Mouse (Mus musculus): Measurements from ENCODE around the gene Gm29644. TPM values are rescaled to one million over a fixed set of nuclear protein-coding genes. Genes with fewer than 3 reads are reported as not detected.

The Gm29644 gene
- not detected in 2 replicates for polyA plus RNA-seq (2012; rRNA removed; ENCODE audit: low replicate concordance)

DNA sequence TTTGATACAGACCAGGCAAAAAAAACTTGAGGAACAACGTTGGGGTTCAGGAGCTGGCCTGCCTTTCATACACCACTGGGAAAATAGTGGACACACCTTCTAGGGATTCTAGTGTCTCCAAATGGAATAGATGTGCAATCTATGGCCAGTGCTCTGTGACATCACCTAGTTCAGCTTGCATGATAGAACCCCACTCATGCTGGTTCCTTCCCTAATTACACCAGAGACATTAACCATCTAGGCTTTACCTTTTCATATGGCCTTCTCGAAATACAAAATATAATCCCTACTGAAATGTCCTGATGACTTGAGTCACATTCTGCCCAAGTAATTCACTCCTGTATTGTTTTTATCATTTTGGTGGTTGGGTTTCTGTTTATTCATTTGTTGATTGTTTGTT, at the start of gene Gm29644, which contains the start of gene Gm29423:
Gm29644 (minus strand) TSS at position 157 of the 400 bp plus-strand sequence.
Gm29423 (minus strand) TSS at position 101 of the 400 bp plus-strand sequence.

DNA sequence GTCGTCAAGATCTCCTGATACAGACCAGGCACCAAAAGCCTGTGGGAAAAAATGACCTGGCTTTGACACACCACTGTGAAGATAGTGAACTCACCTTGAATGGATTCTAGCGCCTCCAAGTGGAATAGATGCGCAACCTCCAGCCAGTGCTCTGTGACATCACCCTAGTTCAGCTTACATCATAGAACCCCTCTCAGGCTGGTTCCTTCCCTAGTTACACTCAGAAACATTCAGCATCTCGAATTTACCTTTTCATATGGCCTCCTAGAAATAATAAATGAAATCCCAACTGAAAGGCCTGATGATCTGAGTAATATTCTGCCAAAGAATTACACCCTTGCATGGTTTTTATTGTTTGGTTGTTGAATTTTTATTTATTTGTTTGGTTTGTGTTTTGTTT, 29.6 kb downstream of the Gm29644 start, which contains the start of gene Gm21118:
Gm21118 (minus strand) TSS at position 101 of the 400 bp plus-strand sequence.

Other genes with a start within 250 kb of the Gm29644 start
- gene Gm21118, start 29.7 kb downstream of the Gm29644 start, polyA plus RNA-seq (2012; rRNA removed; ENCODE audit: low replicate concordance), result not detected in 2 replicates
- gene Gm29423, start 56 bp downstream of the Gm29644 start, polyA plus RNA-seq (2012; rRNA removed; ENCODE audit: low replicate concordance), result not detected in 2 replicates
- not detected in 2 replicates for gene Gm20888, start 138.5 kb upstream of the Gm29644 start, polyA plus RNA-seq (2012; rRNA removed; ENCODE audit: low replicate concordance)